Mouse (Mus musculus) heart, embryonic 11.5 days (tissue): Measurements from ENCODE around the gene Psap. TPM values are rescaled to one million over a fixed set of nuclear protein-coding genes. Genes with fewer than 3 reads are reported as not detected.
"Not testable (repeated sequence)": the region's sequence is repeated elsewhere in the genome, so short reads cannot be mapped to it uniquely, and the experiment has no call there.

Experiments
- ATAC-seq: fragments of 200-750 bp; cut with Nextera tagmentation; replicated peaks from 2 replicates; pipeline ENCODE4 v1.8.0; 2017; ENCODE audit warnings: moderate library complexity; ENCODE audit not compliant: insufficient number of reproducible peaks, low FRiP score, low TSS enrichment
- H3K27ac ChIP-seq: fragments of 300-500 bp; sonication (generic); 2 replicates; pipeline ENCODE4 v1.5.1; 2014; ENCODE audit warnings: mild to moderate bottlenecking, low read depth, low read length
- H3K27me3 ChIP-seq: fragments of 300-500 bp; sonication (generic); 2 replicates; pipeline ENCODE4 v1.6.1; 2014; ENCODE audit warnings: mild to moderate bottlenecking, low read length, mixed read lengths; ENCODE audit not compliant: control insufficient read depth, insufficient read depth
- H3K36me3 ChIP-seq: fragments of 300-500 bp; sonication (generic); 2 replicates; pipeline ENCODE4 v1.6.1; 2014; ENCODE audit warnings: mild to moderate bottlenecking, low read length, moderate library complexity, mixed read lengths; ENCODE audit not compliant: control insufficient read depth, insufficient read depth
- H3K4me1 ChIP-seq: fragments of 300-500 bp; sonication (generic); 2 replicates; pipeline ENCODE4 v1.6.1; 2014; ENCODE audit warnings: low read length; ENCODE audit not compliant: control insufficient read depth, insufficient read depth
- H3K4me2 ChIP-seq: fragments of 300-500 bp; sonication (generic); 2 replicates; pipeline ENCODE4 v1.6.1; 2014; ENCODE audit warnings: mild to moderate bottlenecking, moderate library complexity
- H3K4me3 ChIP-seq: fragments of 300-500 bp; sonication (generic); 2 replicates; pipeline ENCODE4 v1.5.1; 2014; ENCODE audit warnings: low read depth, low read length
- H3K9ac ChIP-seq: fragments of 300-500 bp; sonication (generic); 2 replicates; pipeline ENCODE4 v1.6.1; 2014; ENCODE audit warnings: mild to moderate bottlenecking, low read depth, low read length, moderate library complexity
- H3K9me3 ChIP-seq: fragments of 300-500 bp; sonication (generic); replicated peaks from 2 replicates; pipeline ENCODE4 v1.6.1; 2016; ENCODE audit warnings: low read length; ENCODE audit not compliant: control insufficient read depth
- WGBS: fragments of 180-500 bp; shearing (Covaris S2); extraction: QIAGEN DNeasy Blood & Tissue Kit; methylation state at CpG from one replicate; pipeline ENCODE4 v1.1.7; 2014; ENCODE audit not compliant: insufficient replicate concordance; 5-methylcytosine and 5-hydroxymethylcytosine counted together
- polyA plus RNA-seq: library from polyadenylated mRNA; unstranded; fragments of >200 nt; fragmentation: Nextera tagmentation; extraction: Ambion mirVana; gene quantifications from 2 replicates; pipeline ENCODE4 v1.2.1, GENCODE M21; 2014

Psap gene
- polyA plus RNA-seq, 1 experiment from 2014 or later, result 68.5 TPM

DNA sequence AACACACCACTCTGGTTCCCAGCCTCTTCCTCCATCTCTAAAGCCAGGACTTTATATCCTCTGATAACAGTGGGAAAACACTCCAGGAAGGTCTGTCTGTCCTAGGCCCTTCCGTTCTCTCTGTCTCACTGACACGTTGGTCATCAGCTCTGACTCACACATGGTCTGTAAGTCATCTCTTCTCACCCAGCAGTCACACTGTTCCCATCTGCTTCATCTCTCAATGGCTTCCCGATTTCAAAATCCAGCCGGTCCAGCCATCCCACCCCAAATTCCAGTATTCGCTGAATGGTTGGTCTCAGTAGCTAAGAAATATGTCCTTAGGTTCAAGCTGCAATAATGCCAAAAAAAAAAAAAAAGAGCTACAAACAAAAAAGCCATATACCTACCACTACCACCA, 33.5 kb upstream of the Psap start:
- no peak overlapping the region for H3K4me2 ChIP-seq
- H3K9ac ChIP-seq, result no peak overlapping the region
- 58% methylated on average over 5 of the region's 5 CpGs for WGBS
- H3K36me3 ChIP-seq, result no peaks in the 10 kb centered on the region
- no peak overlapping the region for H3K27ac ChIP-seq
- H3K4me1 ChIP-seq, result no peaks in the 10 kb centered on the region; the same call in 1 of the 2 replicates
- ATAC-seq, result no peak
- H3K27me3 ChIP-seq, result no peaks in the 10 kb centered on the region
- H3K9me3 ChIP-seq, result no peaks in the 10 kb centered on the region
- no peak overlapping the region for H3K4me3 ChIP-seq

DNA sequence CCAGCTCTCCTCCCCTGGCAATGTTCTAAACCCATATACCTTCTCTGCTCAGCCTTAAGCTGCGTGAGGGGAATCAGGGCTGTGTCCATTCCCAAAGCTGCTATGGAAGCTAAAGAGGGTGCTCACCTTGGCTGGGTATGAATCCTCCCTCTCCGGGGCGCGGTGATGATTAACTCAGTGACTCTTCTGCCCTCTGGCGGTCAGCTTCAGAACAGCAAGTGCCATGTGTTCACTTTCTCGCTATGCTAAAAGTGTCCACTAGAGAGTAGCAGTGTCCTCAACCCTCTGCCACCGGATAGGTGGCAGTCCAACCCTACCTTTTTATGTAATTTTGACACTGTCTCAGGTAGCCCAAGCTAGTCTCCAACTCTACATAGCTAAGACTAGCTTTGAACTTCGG, 32.4 kb upstream of the Psap start:
- Histone ChIP-seq H3K4me3 (no peak overlapping the region), H3K27me3 (no peaks in the 10 kb centered on the region), H3K9me3 (no peaks in the 10 kb centered on the region), H3K9ac (no peak overlapping the region), H3K4me1 (no peaks in the 10 kb centered on the region; the same call in 1 of the 2 replicates), H3K36me3 (no peaks in the 10 kb centered on the region), H3K4me2 (no peak overlapping the region), H3K27ac (no peak overlapping the region)
- 6% methylated on average over 8 of the region's 8 CpGs for WGBS
- peak; percentile 42; the same call in 1 of the 2 replicates for ATAC-seq

DNA sequence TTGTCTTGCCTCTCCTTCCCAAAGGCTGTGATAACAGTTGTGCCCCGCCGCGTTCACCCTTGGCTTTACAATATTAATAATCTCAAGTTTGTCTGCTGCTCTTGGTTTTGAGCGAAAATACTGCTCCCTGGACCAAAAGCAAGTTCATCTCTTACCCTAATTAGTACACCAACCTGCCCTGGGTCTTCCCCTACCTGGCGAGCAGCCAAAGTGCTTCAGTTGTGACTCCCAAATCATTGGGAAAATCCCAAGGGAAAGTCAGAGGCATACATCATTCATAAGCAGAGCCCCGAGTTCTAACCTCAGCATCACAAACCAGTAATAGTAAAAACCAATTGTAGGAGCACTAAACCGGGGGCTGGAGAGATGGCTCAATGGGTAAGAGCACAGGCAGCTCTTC, 31.8 kb upstream of the Psap start:
- no peaks in the 10 kb centered on the region for H3K27me3 ChIP-seq
- 76% methylated on average over 7 of the region's 7 CpGs for WGBS
- no peak overlapping the region for H3K4me2 ChIP-seq
- no peaks in the 10 kb centered on the region for H3K9me3 ChIP-seq
- no peaks in the 10 kb centered on the region; the same call in 1 of the 2 replicates for H3K4me1 ChIP-seq
- H3K4me3 ChIP-seq, result no peak overlapping the region
- H3K9ac ChIP-seq, result no peak overlapping the region
- ATAC-seq, result no peak
- H3K27ac ChIP-seq, result no peak overlapping the region
- no peaks in the 10 kb centered on the region for H3K36me3 ChIP-seq

DNA sequence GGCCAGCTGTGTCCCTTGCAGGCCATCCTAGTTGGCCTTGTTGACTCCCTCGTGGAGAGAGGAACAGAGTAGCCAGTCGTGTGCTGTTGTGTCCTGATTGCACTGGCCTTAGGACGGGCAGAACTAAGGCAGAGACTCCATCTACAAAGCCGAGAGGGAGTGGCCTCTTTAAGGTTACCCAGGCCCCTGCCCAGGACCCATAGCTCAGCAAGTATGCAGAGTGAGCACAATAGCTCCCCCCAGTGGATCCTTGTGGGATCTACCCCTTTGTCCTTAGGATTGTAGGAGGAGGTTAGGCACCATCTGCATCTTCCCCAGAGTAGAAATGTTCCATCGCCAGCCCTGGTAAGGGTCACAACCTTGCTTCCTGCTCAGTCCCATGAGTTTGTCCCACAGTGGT, 30.9 kb upstream of the Psap start:
- H3K9me3 ChIP-seq, result no peaks in the 10 kb centered on the region
- no peak overlapping the region for H3K4me3 ChIP-seq
- H3K27ac ChIP-seq, result no peak overlapping the region
- H3K4me1 ChIP-seq, result no peaks in the 10 kb centered on the region; the same call in 1 of the 2 replicates
- H3K4me2 ChIP-seq, result no peak overlapping the region
- H3K36me3 ChIP-seq, result no peaks in the 10 kb centered on the region
- WGBS, result 20% methylated on average over 5 of the region's 5 CpGs
- no peak overlapping the region for H3K9ac ChIP-seq
- ATAC-seq, result no peak
- no peaks in the 10 kb centered on the region for H3K27me3 ChIP-seq

DNA sequence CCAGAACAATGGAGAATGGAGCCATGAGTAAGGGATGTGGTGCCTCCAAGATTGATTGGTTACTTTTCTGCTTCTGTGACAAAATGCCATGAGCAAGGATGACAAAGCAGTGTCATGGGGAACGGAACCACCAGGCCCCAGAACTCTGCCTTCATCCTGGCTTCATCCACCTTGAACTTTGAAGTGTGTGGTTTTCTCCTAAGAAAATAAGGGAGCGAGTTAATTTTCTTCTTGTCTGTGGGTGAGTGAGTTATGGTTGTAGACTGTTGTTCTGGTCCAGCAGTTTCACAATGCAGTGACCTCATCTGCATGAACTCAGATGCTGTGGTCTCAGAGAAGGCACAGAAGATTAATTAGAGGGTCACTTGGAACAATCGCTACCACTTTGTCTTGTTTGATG, 29.1 kb upstream of the Psap start:
- not testable (repeated sequence) for H3K4me2 ChIP-seq, H3K9ac ChIP-seq, H3K27me3 ChIP-seq, H3K36me3 ChIP-seq, H3K9me3 ChIP-seq, H3K27ac ChIP-seq, H3K4me3 ChIP-seq, ATAC-seq, H3K4me1 ChIP-seq
- WGBS, result 79% methylated on average over 3 of the region's 3 CpGs

DNA sequence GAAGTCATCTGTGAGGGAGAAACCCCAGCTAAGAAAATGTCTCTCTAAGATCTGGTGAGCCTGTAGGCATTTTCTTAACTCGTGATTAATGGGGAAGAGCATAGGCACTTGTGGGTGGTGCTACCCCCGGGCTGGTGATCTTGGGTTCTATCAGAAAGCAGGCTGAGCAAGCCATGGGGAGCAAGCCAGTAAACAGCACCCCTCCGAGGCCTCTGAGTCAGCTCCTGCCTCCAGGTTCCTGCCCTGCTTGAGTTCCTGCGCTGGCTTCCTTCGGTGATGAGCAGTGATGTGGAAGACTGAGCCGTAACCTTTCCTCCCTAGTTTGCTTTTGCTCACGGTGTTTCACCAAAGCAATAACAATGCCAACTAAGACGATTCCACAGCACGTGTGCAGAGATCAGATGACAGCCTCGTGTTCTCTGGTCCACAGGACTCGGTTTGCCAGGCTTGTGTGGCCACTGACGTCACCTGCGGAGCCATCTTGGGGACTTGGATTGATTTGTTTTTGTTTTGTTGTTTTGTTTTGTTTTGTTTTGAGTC, 26.9 kb upstream of the Psap start:
- ATAC-seq, result no peak
- Histone ChIP-seq H3K4me2 (no peak overlapping the region), H3K27ac (no peak overlapping the region), H3K9ac (no peak overlapping the region), H3K4me1 (no peaks in the 10 kb centered on the region; the same call in 1 of the 2 replicates), H3K36me3 (no peaks in the 10 kb centered on the region), H3K9me3 (no peaks in the 10 kb centered on the region), H3K4me3 (no peak overlapping the region), H3K27me3 (no peaks in the 10 kb centered on the region)
- 84% methylated on average over 13 of the region's 13 CpGs for WGBS

DNA sequence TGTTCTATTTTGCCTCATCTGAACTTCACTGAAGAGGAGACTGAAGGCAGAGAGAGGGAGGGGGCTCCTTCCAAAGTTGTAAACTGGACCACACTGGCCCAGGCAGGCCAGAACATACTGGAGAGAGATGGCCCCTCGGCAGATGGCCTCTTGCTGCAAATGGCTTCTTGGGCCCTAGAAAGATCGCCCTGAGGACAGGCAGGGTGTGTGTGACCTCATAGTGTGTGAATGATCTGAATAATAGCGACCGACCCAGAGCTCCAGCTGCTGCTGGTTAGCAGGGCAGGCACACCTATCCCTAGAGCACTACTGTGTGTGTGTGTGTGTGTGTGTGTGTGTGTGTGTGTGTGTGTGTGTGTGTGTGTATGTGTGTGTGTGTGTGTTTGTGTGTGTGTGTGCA, 25.2 kb upstream of the Psap start:
- ATAC-seq, result no peak
- Histone ChIP-seq H3K36me3 (no peaks in the 10 kb centered on the region), H3K4me2 (no peak overlapping the region), H3K27ac (no peak overlapping the region), H3K27me3 (no peaks in the 10 kb centered on the region), H3K4me1 (no peaks in the 10 kb centered on the region), H3K9ac (no peak overlapping the region), H3K4me3 (no peak overlapping the region), H3K9me3 (no peaks in the 10 kb centered on the region)
- WGBS, result 62% methylated on average over 4 of the region's 4 CpGs

DNA sequence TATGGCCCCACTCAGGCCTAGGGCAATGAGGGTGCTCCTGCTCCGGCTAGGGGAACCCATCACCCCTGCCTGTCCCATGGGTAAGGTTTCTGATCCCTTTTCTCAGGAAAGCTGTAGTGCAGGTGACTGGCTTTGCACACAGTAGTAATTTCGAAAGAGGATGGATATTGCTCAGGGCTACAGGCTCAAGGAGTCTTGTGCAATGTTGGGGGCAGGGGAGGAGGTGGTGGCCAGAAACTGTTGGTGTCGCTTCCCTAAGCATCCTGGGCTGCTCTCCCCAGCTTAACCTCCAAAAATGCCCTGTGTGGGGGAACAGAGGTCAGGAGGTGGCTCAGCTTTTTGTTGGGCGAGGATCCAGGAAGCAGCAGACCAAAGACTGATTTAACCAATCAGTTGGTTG, 24.8 kb upstream of the Psap start:
- Histone ChIP-seq H3K27ac (no peak overlapping the region), H3K9ac (no peak overlapping the region), H3K4me1 (no peaks in the 10 kb centered on the region), H3K27me3 (no peaks in the 10 kb centered on the region), H3K36me3 (no peaks in the 10 kb centered on the region), H3K4me2 (no peak overlapping the region), H3K4me3 (no peak overlapping the region), H3K9me3 (no peaks in the 10 kb centered on the region)
- no peak for ATAC-seq
- 73% methylated on average over 4 of the region's 4 CpGs for WGBS

DNA sequence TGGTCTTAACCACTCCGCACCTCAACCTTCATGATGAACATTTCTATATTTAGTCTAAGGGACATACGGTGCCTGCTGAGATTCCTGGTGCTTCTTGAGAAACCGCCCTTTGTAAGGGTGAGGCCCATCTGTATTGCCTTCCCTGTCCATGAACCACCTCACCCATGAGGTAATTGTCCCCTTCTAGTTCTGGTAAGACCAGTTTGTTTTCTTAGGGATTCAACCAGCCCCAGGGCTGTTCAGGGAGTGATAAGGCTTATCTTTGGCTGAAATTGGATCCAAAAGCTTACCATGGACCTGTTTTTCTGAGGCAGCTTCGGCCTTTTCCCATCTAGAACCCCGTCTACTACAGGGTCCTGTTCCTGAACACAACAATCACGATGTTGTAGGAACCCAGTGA, 21.3 kb upstream of the Psap start:
- no peaks in the 10 kb centered on the region for H3K27me3 ChIP-seq
- H3K4me3 ChIP-seq, result no peak overlapping the region
- no peaks in the 10 kb centered on the region for H3K4me1 ChIP-seq
- no peak for ATAC-seq
- no peak overlapping the region for H3K27ac ChIP-seq
- H3K36me3 ChIP-seq, result no peaks in the 10 kb centered on the region
- WGBS, result 41% methylated on average over 6 of the region's 6 CpGs
- H3K9me3 ChIP-seq, result no peaks in the 10 kb centered on the region
- no peak overlapping the region for H3K9ac ChIP-seq
- no peak overlapping the region for H3K4me2 ChIP-seq
